Mouse (Mus musculus) frontal cortex, postnatal 25 days (tissue): Measurements from ENCODE around the gene Col13a1.

ENCODE experiments used
- DNase-seq, 2 experiments: peaks; one replicate each; pipeline ENCODE4 v3.0.0; 2022; ENCODE audit warnings: low spot score in 2 of 2

The Col13a1 gene

DNA sequence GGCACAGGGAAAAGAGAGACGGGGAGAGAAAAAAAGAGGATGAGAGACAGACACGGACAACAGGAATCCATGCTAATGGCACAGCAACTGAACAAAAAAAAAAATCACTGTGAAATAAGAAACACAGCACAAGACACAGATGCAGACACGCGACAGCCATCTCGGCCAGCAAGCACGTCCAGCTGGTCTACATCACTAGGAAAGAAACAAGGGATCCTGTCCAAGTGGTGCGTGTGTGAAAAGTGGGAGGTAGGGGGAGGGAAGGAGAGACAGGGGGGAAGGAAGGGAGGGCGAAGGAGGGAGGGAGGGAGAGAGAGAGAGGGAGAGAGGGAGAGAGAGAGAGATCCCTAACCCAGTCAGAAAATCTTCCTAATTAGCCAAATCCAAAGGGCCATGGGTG is 73.6 kb downstream of the Col13a1 start:
- DNase-seq: no peak

DNA sequence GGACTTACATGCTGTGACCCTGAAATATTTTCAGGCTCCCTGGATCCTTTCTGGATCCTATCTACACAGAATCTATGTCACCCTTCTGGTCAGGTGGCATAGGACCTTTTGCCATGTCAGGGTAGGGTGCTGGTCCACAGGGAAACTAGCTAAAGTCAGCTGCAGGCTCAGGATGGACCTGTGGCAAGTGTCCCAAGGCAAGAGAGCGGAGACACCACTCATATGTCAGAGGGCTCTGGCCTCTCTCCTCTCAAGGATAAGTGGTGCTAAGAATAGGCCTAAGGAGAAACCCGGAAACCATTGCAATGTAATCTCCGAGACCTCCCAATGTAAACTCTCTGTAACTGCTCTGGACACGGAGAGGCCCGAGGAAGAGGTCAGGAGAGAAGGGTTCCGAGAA is 80.8 kb downstream of the Col13a1 start:
- DNase-seq: no peak

- DNase-seq: no peak
Observed at GRCm38 (mm10) chr10:61894564-61894963, 84.3 kb downstream of the Col13a1 start.

GRCm38 (mm10) chr10:61891138-61891537 is 87.8 kb downstream of the Col13a1 start:
- DNase-seq: no peak

DNA sequence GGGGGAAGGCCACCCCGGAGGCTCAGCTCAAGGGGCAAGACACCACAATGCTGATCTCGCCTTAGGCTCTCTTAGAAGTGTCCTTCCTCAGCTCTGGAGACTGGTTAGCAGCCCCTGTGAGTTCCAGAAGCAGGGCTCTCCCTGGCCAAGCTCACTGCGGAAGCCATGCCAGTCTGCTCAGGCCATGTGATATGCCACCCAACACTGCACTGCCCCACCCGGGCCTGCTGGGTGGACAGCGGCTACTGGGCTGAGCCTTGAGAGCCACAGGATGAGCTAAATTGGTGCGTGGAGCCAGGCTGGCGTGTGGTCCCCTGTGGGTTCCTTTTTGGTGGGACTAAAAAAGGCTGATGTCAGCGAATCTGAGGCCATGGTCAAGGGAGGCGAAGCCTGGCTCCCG is 88.6 kb downstream of the Col13a1 start:
- no peak for DNase-seq

DNA sequence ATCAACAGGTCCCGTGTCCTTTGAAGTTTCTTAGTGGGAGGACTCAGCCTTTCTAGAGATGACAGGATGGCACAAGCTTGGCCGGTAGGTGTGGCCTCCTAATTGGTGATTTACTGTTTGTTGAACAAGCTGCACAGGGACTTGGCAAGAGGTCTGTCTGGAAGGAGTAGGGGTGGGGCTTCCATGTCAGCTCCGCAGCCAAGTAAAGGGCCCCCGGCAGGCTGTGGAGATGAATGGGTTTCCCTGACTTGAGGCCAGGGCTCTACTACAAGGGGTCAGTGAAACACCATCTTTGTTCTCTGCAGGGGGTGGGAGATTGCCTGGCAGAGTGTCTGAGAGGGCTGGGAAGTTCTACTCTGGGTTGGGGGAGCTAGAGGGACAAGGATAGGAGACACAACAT is 99.5 kb downstream of the Col13a1 start:
- no peak for DNase-seq

GRCm38 (mm10) chr10:61877787-61878186 is 101.1 kb downstream of the Col13a1 start:
- peak; percentile 29 to 32 for DNase-seq

- no peak for DNase-seq
Observed at GRCm38 (mm10) chr10:61869796-61870195, 109.1 kb downstream of the Col13a1 start.

- DNase-seq: no peak
Observed at GRCm38 (mm10) chr10:61866045-61866580, 112.8 kb downstream of the Col13a1 start.

DNA sequence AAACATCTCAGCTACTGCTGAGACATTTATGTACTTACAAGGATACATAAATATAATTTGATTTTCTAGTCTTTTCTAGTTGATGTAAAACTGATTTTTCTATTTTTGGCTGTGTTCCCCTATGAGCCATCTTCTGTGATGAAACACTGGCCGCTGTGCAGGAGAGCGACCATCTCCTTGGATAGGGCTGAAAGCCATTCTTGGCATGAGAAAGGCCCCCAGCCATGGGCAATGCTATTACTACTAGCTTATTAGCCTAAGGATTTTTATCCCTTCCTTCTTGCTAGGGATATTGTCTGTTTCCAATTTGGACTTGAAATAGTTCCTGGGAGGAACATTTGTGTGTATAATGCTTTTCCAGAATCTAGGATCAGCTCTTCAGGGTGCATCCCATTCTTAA is 119.5 kb downstream of the Col13a1 start:
- no peak for DNase-seq

- DNase-seq: no peak
Observed at GRCm38 (mm10) chr10:61855139-61855675, 123.7 kb downstream of the Col13a1 start.

DNA sequence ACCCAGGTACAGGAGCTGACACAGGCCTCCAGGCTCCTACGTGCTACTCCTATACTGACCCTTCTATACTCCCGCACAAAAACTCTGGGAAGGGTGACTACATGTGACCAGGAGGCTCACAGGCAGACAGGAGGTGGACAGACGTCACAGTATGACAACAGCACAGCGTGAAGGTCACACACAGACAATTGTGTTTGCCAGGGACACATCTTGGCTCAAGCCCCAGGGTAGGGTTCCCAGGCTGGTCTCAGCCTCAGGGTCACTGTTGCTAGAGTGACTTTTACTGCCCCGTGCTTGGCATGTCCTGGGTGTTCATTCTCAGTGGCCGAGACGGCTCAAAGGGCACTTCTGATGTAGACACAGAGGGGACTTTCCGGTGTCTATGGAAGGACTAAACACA is 126.1 kb downstream of the Col13a1 start:
- no peak for DNase-seq

DNA sequence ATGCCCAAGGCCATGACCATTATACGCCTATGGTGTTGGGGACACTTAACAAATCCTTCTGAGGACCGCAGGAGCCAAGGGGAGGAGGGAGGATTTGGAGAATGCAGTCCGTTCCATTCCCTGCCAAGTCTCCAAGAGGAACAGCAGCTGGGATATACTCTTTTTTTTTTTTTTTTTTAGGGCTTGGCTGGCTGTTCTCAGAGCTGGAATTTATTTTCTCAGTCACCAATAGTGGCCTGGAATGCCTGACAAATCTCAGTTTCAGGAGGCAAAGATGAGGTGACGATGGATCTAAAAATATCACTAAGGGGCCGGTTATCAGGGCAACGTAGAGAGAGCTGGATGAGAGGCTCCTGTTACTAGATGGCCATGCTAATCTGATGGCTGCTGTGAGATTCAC is 130.4 kb downstream of the Col13a1 start:
- no peak for DNase-seq

GRCm38 (mm10) chr10:61845476-61845875 is 133.4 kb downstream of the Col13a1 start:
- DNase-seq: no peak

GRCm38 (mm10) chr10:61844475-61844874 is 134.4 kb downstream of the Col13a1 start:
- no peak for DNase-seq

DNA sequence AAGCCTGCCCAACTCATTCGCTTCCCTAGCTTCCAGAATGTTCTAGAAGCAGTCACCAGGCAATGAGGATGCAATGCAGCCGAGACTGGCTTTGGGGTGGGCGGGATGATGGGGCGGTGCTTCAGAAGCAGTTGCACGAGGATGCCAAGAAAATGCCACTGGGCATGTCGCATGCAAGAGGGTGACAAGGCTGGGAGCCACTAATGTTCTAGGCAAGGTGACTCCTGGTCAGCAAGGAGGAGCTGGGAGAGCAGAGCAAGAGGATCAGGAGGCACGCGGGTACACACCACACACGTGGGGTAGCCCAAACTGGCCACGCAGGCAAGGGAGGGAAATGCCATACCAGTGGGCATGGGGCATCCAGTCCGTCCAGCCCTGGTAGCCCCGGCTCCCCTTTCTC is 136.6 kb downstream of the Col13a1 start:
- no peak for DNase-seq

GRCm38 (mm10) chr10:61839326-61839725 is 139.6 kb downstream of the Col13a1 start:
- DNase-seq: no peak

- peak in 1 of 2 experiments; percentile 29 for DNase-seq
Observed at GRCm38 (mm10) chr10:61838769-61839168, 140.1 kb downstream of the Col13a1 start.

DNA sequence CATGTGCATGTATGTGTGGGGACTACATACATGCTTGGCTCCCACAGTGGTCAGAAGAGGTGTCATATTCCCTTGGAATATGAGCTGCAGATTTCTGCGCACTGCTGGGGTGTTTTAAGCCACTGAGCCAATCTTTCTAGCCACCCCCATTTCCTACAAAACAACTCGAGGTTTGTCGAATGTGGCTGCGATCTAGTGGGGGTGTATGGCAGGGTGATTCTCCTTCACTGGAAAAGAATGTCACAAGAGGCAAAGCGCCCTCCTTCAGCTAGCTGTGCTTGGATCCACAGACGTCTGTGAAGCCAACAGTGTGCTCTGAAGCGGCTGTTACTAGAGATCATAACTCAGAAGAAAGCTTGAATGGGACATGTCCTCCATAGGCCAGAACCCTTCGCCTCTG is 141.6 kb downstream of the Col13a1 start:
- no peak for DNase-seq

GRCm38 (mm10) chr10:61834288-61834687 is 144.6 kb downstream of the Col13a1 start:
- no peak for DNase-seq

DNA sequence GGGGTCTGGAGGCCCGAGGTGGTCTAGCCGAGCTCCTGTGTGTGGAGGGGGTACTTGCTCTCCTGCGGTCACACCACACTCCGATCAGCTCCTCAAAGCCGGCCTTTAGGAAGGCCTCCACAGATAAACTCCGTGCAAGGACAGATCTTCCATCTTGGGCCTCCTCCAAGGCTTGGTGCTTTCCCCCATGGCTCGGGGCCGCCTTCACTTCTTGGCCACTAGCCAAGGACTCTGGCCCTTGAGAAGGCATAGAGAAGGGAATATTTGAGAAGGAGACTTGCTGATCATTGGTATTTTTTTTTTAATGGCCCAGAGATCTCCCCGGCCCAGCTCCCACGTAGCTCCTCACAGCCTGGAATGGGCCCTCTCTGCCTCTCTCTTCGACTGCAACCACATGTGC is 146.2 kb downstream of the Col13a1 start:
- no peak for DNase-seq

DNA sequence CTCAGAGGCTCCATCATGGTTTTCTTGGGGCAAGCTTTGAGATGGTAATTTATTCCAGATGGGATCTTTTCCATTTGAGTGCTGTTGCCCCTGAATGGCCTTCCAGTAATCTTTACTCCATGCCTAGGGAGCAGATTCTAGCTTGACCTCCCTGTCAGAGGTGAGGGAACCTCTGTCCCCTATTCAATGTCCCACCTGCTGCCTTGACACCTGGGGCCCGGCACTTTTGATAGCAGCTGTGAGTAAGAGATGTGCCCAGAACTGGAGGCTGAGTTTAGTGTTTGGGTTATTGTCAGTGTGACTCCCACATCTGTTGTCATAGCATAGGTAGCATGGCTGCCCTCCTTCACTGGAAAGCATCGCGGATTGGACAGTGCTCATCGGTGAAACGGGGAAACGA is 147.2 kb downstream of the Col13a1 start:
- no peak for DNase-seq

DNA sequence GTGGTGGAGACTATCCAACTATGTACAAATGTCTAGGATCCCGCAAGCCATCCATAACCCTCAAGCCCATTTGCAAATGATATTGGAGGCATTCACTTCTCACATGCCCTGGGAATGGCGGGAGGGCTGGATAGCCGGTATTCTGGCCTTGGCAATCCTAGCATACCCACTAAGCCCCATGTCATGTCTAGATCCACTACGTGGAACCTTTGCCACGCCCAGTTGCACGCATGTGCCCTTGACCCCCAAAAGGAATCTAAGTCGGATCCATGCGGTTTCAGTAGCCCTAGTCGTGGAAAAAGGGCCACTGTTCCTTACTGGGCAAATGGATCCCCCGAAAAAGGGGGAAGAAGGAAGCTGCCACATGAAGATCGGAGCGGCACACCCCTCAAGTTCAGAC is 147.7 kb downstream of the Col13a1 start:
- no peak for DNase-seq

- no peak for DNase-seq
Observed at GRCm38 (mm10) chr10:61830817-61831216, 148.1 kb downstream of the Col13a1 start.
